Mouse (Mus musculus) midbrain, embryonic 15.5 days (tissue): Measurements from ENCODE around the gene Wdr46. TPM values are rescaled to one million over a fixed set of nuclear protein-coding genes. Genes with fewer than 3 reads are reported as not detected.

Source experiments
- ATAC-seq: fragments of 200-750 bp; cut with Nextera tagmentation; replicated peaks from 2 replicates; pipeline ENCODE4 v1.8.0; 2017; ENCODE audit warnings: moderate TSS enrichment
- H3K27ac ChIP-seq: fragments of 300-500 bp; sonication (generic); 2 replicates; pipeline ENCODE4 v1.5.1; 2015; ENCODE audit warnings: mild to moderate bottlenecking, inconsistent platforms
- H3K27me3 ChIP-seq: fragments of 300-500 bp; sonication (generic); replicated peaks from 2 replicates; pipeline ENCODE4 v1.6.1; 2015; ENCODE audit warnings: inconsistent platforms
- H3K36me3 ChIP-seq: fragments of 300-500 bp; sonication (generic); replicated peaks from 2 replicates; pipeline ENCODE4 v1.6.1; 2015; ENCODE audit warnings: inconsistent platforms
- H3K4me1 ChIP-seq: fragments of 300-500 bp; sonication (generic); 2 replicates; pipeline ENCODE4 v1.6.1; 2015; ENCODE audit warnings: inconsistent platforms
- H3K4me2 ChIP-seq: fragments of 300-500 bp; sonication (generic); 2 replicates; pipeline ENCODE4 v1.6.1; 2015; ENCODE audit warnings: inconsistent platforms, mild to moderate bottlenecking, moderate library complexity
- H3K4me3 ChIP-seq: fragments of 300-500 bp; sonication (generic); 2 replicates; pipeline ENCODE4 v1.5.1; 2015; ENCODE audit warnings: mild to moderate bottlenecking, inconsistent platforms
- H3K9ac ChIP-seq: fragments of 300-500 bp; sonication (generic); 2 replicates; pipeline ENCODE4 v1.6.1; 2015; ENCODE audit warnings: mild to moderate bottlenecking, inconsistent platforms
- H3K9me3 ChIP-seq: fragments of 300-500 bp; sonication (generic); 2 replicates; pipeline ENCODE4 v1.6.1; 2016; ENCODE audit warnings: inconsistent platforms
- WGBS: fragments of 180-500 bp; shearing (Covaris S2); methylation state at CpG from one replicate; pipeline ENCODE4 v1.1.7; 2015; ENCODE audit warnings: mixed read lengths; 5-methylcytosine and 5-hydroxymethylcytosine counted together
- polyA plus RNA-seq: library from polyadenylated mRNA; unstranded; fragments of >200 nt; fragmentation: Nextera tagmentation; extraction: Ambion mirVana; gene quantifications from 2 replicates; pipeline ENCODE4 v1.2.1, GENCODE M21; 2015

The Wdr46 gene
- polyA plus RNA-seq, 1 experiment from 2014 or later = 25.9 TPM

DNA sequence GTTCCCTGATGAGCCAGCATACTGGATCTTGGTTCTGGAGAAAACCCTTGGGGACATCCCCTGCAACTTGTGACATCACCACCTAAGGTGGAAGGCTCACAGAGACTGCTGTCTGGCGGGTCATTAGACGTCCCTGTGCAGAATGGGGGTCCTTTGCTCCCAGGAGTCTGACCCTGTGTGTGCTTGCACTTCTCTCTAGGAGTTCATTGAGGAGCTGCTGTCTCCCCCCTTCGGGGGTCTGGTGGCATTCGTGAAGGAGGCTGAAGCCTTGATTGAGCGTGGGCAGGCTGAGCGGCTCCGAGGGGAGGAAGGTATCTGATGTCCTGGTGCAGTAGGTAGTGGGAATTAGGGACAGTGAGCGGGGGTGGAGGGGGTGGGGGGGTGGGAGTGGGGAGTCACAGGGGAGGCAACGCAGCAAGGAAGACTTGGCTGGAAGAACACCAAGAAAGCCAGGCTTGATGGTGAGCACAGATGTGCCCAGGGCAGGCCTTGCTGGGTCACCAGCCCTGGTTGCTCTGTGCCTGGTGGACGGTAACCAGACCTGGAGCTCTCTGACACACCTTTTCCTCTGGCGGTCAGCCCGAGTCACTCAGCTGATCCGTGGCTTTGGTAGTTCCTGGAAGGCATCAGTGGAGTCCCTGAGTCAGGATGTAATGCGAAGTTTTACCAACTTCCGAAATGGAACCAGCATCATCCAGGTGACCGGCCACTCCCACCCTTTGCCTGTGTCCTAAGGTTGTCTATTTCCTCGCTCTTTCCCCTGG, 24.8 kb downstream of the Wdr46 start:
- no peaks in the 10 kb centered on the region for H3K4me1 ChIP-seq
- no peak overlapping the region for H3K4me2 ChIP-seq
- no peak for ATAC-seq
- H3K27me3 ChIP-seq = no peaks in the 10 kb centered on the region
- H3K4me3 ChIP-seq = no peak overlapping the region
- no peak overlapping the region for H3K27ac ChIP-seq
- WGBS = 91% methylated on average over 17 of the region's 17 CpGs
- peaks cover 26% of the 10 kb centered on the region; the same call in 1 of the 2 replicates for H3K36me3 ChIP-seq
- no peaks in the 10 kb centered on the region for H3K9me3 ChIP-seq
- H3K9ac ChIP-seq = no peak overlapping the region

- 87% methylated on average over 16 of the region's 16 CpGs for WGBS
- Histone ChIP-seq H3K4me2 (no peak overlapping the region), H3K27me3 (no peaks in the 10 kb centered on the region), H3K4me1 (no peaks in the 10 kb centered on the region), H3K36me3 (peaks cover 21% of the 10 kb centered on the region; the same call in 1 of the 2 replicates), H3K27ac (no peak overlapping the region), H3K4me3 (no peak overlapping the region), H3K9ac (no peak overlapping the region), H3K9me3 (no peaks in the 10 kb centered on the region)
- ATAC-seq = no peak
Measured at GRCm38 (mm10) chr17:33965846-33966550, 25.5 kb downstream of the Wdr46 start.

- peak; percentile 76 for ATAC-seq
- H3K4me1 ChIP-seq = no peaks in the 10 kb centered on the region
- H3K27me3 ChIP-seq = no peaks in the 10 kb centered on the region
- H3K4me2 ChIP-seq = no peak overlapping the region
- H3K36me3 ChIP-seq = 0 out of 2 replicates have a peak, but pooled peaks cover 9% of the 10 kb centered on the region
- H3K9ac ChIP-seq = no peak overlapping the region
- WGBS = 4% methylated on average over 9 of the region's 9 CpGs
- no peak overlapping the region for H3K4me3 ChIP-seq
- H3K27ac ChIP-seq = no peak overlapping the region
- no peaks in the 10 kb centered on the region for H3K9me3 ChIP-seq
Measured at GRCm38 (mm10) chr17:33968489-33968888, 28.0 kb downstream of the Wdr46 start.

- 30% methylated on average over 5 of the region's 5 CpGs for WGBS
- H3K4me1 ChIP-seq = no peaks in the 10 kb centered on the region
Measured at GRCm38 (mm10) chr17:33968927-33969326, 28.5 kb downstream of the Wdr46 start.

GRCm38 (mm10) chr17:33969394-33969793, 28.9 kb downstream of the Wdr46 start:
- no peaks in the 10 kb centered on the region for H3K4me1 ChIP-seq
- H3K4me3 ChIP-seq = no peak overlapping the region
- H3K27ac ChIP-seq = no peak overlapping the region
- H3K9ac ChIP-seq = no peak overlapping the region
- H3K9me3 ChIP-seq = no peaks in the 10 kb centered on the region
- ATAC-seq = no peak
- WGBS = 73% methylated on average over 4 of the region's 4 CpGs
- H3K4me2 ChIP-seq = no peak overlapping the region
- 0 out of 2 replicates have a peak, but pooled peaks cover 9% of the 10 kb centered on the region for H3K36me3 ChIP-seq
- no peaks in the 10 kb centered on the region for H3K27me3 ChIP-seq

More at GRCm38 (mm10) chr17:33968927-33969326, 28.5 kb downstream of the Wdr46 start:
- Histone ChIP-seq H3K9ac (no peak overlapping the region), H3K36me3 (0 out of 2 replicates have a peak, but pooled peaks cover 9% of the 10 kb centered on the region), H3K9me3 (no peaks in the 10 kb centered on the region), H3K4me2 (no peak overlapping the region), H3K27me3 (no peaks in the 10 kb centered on the region), H3K4me3 (no peak overlapping the region), H3K27ac (no peak overlapping the region)
- ATAC-seq = peak; percentile 66

DNA sequence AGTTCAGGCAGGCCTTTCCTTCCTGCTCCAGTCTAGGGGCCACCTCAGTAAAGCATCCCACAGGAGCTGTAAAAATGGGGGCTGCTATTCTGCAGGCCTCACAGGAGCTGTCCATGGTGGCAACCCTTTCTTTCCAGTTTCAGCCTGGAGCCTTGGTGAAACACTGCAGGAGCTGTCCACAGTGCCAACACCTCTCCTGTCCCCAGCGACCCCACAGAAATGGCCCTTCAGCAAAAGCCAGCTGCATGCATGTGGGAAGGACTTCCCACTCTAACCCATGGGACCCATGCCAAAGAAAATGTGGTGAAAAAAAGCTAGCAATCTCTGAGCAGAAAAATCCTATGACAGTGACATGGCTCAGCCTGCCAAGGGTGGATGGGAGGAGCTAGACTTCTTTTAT, 32.2 kb downstream of the Wdr46 start:
- Histone ChIP-seq H3K4me3 (no peak overlapping the region), H3K9me3 (no peaks in the 10 kb centered on the region), H3K27me3 (peaks cover 19% of the 10 kb centered on the region), H3K36me3 (no peaks in the 10 kb centered on the region), H3K27ac (no peak overlapping the region), H3K4me1 (no peaks in the 10 kb centered on the region), H3K4me2 (no peak overlapping the region), H3K9ac (no peak overlapping the region)
- no peak for ATAC-seq
- WGBS = 23% methylated on average over 1 of the region's 1 CpGs

DNA sequence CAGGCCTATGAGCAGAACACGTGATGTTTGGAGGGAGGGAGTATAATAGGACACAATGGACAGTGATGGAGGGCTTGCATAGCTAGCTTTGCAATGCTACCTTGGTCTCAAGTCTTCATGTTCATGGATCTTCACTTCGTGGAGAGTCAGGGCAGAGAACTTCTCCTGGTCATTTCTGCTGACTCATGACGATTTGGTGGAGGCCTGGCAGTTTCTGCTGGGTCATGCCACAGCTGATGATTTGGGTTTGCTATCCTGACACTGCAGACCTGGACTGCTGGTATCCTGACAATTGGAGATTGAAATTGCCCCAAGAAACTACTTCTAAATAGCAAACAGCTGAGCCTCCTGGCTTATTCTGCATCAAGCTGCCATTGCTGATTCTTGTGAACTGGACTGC, 33.1 kb downstream of the Wdr46 start:
- no peaks in the 10 kb centered on the region for H3K36me3 ChIP-seq
- H3K9ac ChIP-seq = no peak overlapping the region
- H3K27ac ChIP-seq = no peak overlapping the region
- no peak overlapping the region for H3K4me2 ChIP-seq
- ATAC-seq = no peak
- 62% methylated on average over 3 of the region's 3 CpGs for WGBS
- H3K4me1 ChIP-seq = peaks cover 8% of the 10 kb centered on the region; the same call in 1 of the 2 replicates
- no peaks in the 10 kb centered on the region for H3K9me3 ChIP-seq
- H3K27me3 ChIP-seq = peaks cover 28% of the 10 kb centered on the region
- no peak overlapping the region for H3K4me3 ChIP-seq

- no peak for ATAC-seq
- WGBS = 2% methylated on average over 57 of the region's 57 CpGs
- peak overlapping the region; percentile 56 for H3K4me2 ChIP-seq
Measured at GRCm38 (mm10) chr17:33977861-33978557, 37.5 kb downstream of the Wdr46 start.

DNA sequence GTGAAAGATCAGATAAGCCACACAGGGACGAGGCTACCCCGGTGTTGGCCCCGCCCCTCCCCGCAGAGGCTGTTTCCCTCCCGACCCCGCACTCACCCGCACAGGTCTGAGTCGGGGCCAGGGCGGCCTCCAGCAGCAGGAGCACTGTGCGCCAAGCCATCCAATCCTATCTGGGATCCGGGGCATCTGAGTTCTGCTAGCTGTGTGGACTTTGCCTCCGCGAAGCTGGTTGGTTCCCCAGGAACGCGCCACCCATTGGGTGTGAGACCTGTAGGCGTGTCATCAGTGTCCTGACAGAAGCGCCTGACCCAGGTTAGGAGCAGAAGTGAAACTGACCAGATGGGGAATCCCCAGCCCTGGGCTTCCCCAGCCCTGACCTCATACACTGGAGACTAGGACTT, 38.2 kb downstream of the Wdr46 start:
- H3K4me3 ChIP-seq = peak overlapping the region; percentile 35
- no peaks in the 10 kb centered on the region for H3K9me3 ChIP-seq
- peaks cover 25% of the 10 kb centered on the region for H3K4me1 ChIP-seq
- H3K27ac ChIP-seq = no peak overlapping the region
- peak overlapping the region; percentile 31; the same call in 1 of the 2 replicates for H3K9ac ChIP-seq
- H3K4me2 ChIP-seq = peak overlapping the region; percentile 56
- under 1% methylated on average over 17 of the region's 17 CpGs for WGBS
- no peak for ATAC-seq
- H3K27me3 ChIP-seq = peaks cover 47% of the 10 kb centered on the region
- H3K36me3 ChIP-seq = no peaks in the 10 kb centered on the region

More at GRCm38 (mm10) chr17:33977861-33978557, 37.5 kb downstream of the Wdr46 start:
- Histone ChIP-seq H3K36me3 (no peaks in the 10 kb centered on the region), H3K4me3 (peak overlapping the region; percentile 35), H3K27ac (no peak overlapping the region), H3K27me3 (peaks cover 47% of the 10 kb centered on the region), H3K9me3 (no peaks in the 10 kb centered on the region), H3K9ac (peak overlapping the region; percentile 31), H3K4me1 (peaks cover 25% of the 10 kb centered on the region)

DNA sequence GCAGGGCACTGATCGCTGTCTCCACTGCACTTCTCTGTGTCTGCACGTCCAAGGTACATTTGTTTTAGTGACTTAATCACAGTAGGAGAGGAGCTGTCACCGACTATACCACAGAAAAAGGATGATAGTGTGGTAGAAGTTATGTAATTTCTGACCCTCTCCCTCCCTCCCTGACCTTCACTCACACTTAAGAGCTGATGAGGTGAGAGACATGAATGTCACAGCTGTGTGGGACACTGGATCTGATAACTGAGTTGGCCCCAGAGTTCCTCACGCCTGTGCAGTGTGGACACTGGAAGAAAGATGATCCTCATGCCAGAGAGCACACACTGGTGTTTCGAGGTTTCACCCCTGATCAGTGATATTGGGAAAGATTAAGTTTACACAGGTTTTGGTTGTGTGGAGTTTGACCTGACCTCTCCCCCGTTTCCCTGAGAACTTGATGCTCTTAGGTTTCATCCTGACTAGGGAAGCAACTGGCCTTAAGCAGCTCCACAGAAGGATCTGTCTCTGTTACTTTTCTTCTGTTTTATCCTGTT, 39.1 kb downstream of the Wdr46 start:
- Histone ChIP-seq H3K36me3 (no peaks in the 10 kb centered on the region), H3K27ac (no peak overlapping the region), H3K4me1 (peaks cover 25% of the 10 kb centered on the region), H3K4me2 (no peak overlapping the region), H3K27me3 (peaks cover 47% of the 10 kb centered on the region), H3K4me3 (no peak overlapping the region), H3K9ac (no peak overlapping the region), H3K9me3 (no peaks in the 10 kb centered on the region)
- no peak for ATAC-seq
- WGBS = 76% methylated on average over 6 of the region's 6 CpGs

GRCm38 (mm10) chr17:33980181-33981035, 39.9 kb downstream of the Wdr46 start:
- Histone ChIP-seq H3K4me3 (peak overlapping the region; percentile 8; the same call in 1 of the 2 replicates), H3K9ac (no peak overlapping the region), H3K27ac (peak overlapping the region; percentile 91), H3K36me3 (no peaks in the 10 kb centered on the region), H3K4me2 (peak overlapping the region; percentile 60), H3K27me3 (peaks cover 47% of the 10 kb centered on the region), H3K4me1 (peaks cover 25% of the 10 kb centered on the region), H3K9me3 (no peaks in the 10 kb centered on the region)
- peak; percentile 37 for ATAC-seq
- 77% methylated on average over 19 of the region's 19 CpGs for WGBS
